Mouse (Mus musculus) mature B cell (primary cell): ENCODE measurements around the gene Lcmt2.

Source experiments
- in situ Hi-C: fragments of 300-500 bp; cut with MboI; formaldehyde crosslinking; loops from 2 replicates; pipeline ENCODE4 v1.14.3; 2019

Gene Lcmt2

DNA sequence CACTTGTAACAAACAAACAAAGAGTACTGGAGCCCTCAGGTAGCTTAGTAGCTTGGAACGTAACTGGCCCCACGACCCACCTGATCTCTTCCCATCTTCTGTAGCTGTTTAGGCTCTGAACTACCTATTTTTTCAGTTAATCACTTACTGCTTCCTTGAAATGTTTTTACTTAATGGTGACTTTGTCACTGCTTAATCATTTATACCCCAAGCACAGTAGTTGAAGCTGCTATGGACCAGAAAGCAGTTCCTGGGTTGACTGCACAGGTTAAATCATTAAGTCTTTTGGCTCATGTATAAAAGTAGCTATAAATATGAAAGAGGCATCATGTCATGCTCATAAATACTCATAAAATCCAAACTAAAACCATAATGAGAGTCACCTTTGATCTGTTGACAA, 25.0 kb downstream of the Lcmt2 start:
- in situ Hi-C loops: no loop called here

DNA sequence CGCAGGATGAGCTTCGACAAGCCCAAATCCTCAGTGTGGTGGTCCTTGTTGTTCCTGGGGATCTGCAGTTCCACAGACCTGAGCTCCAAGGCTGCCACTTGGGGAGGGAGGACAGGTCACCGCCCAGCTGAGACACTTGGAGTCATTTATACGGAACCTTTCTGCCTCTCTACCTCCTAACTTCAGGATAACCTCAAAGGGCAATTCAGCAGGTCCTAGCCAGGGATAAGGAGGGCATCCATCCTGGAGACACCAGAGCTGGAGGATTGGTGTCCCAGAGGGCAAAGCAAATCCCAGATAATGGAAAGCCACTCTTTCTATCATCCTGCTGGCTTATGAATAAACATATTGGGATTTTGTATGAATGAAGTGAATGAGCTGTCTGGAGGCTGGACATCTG, 30.8 kb downstream of the Lcmt2 start, which contains the start of gene Tgm7:
Tgm7 (minus strand) TSS at position 101 of the 400 bp plus-strand sequence.
- in situ Hi-C loops: no loop called here

- in situ Hi-C loops: no loop called here
These were observed 34.5 kb downstream of the Lcmt2 start for GRCm38 (mm10) chr2:121105940-121106339.

DNA sequence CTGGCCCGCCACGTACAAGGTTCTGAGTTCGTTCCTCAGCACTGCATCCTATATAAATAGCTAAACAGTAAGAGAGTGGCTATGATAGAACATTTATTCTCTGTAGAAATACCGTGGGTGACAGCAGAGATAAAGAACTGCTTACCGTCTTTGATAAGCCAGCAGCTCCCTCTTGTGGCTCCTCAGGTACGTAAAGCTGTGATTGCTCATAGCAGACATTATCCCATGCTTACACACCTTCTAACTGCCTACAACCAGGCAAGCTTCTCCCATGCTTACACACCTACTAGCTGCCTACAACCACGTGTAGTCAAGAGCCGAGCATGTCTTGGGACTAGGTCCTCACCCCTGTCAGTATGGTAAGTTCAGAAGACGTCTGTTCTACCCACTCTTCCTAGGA, 38.4 kb downstream of the Lcmt2 start:
- in situ Hi-C loops: no loop called here

DNA sequence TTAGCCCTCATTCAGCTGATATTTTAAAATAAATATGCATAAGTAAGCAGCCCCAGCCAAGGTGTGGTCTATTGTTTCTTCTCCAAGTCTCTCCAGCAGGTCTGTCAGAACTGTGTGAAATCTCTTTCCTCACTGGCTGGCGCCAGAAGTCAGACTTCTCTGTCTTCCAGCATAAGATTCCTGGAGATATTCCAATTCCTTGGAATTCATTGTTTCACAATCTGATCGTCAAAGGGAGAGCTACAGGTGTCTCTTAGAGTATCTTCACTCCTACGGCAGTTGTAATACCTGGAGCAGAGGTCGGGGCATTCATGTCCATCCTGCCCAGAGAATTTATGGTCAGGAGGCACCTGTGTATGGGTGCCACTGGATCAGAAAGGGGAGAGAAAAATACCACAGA, 50.7 kb downstream of the Lcmt2 start:
- in situ Hi-C loops: no loop called here

DNA sequence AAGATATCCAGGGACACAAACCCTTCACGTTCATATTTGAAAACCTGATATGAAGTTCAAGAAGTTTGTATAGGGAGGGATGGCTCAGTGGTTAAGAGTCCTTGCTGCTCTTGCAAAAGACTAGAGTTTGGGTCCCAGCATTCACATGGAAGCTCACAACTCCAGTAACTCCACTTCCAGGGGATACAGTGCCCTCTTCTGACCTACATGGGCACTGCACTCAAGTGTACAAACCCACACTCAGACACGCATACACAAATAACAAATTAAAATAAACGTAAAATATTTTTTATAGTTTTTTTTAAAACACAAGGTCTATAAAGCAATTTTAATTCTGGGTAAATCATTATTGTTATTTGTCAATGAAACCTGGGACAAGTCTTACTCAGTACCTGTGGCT, 51.9 kb downstream of the Lcmt2 start:
- in situ Hi-C loops: no loop called here

- in situ Hi-C loops: no loop called here
These were observed 54.8 kb downstream of the Lcmt2 start, which contains the start of gene Tgm5 for GRCm38 (mm10) chr2:121085480-121086185. Gene Tgm5 (minus strand): TSS chr2:121085841.

- in situ Hi-C loops: no loop called here
These were observed 57.8 kb downstream of the Lcmt2 start for GRCm38 (mm10) chr2:121082626-121083025.
